Mouse (Mus musculus): ENCODE data around the gene Ccser2. TPM values are rescaled to one million over a fixed set of nuclear protein-coding genes. Genes with fewer than 3 reads are reported as not detected.

Gene Ccser2
- total RNA-seq, 2 experiments from 2014 or later, result 63.3 to 72.8 TPM

- no peak for DNase-seq (ENCODE audit: low spot score)
These were observed 98.3 kb downstream of the Ccser2 start for GRCm38 (mm10) chr14:36870257-36870656.

- no peak for DNase-seq (ENCODE audit: low spot score)
These were observed 99.7 kb downstream of the Ccser2 start for GRCm38 (mm10) chr14:36868769-36869362.

- peak; percentile 73 for DNase-seq (ENCODE audit: low spot score)
These were observed 101.4 kb downstream of the Ccser2 start for GRCm38 (mm10) chr14:36866966-36867700.

GRCm38 (mm10) chr14:36863877-36864489, 104.6 kb downstream of the Ccser2 start:
- DNase-seq (ENCODE audit: low spot score), result peak; percentile 85

GRCm38 (mm10) chr14:36862387-36862786, 106.2 kb downstream of the Ccser2 start:
- peak; percentile 28 for DNase-seq (ENCODE audit: low spot score)

- no peak for DNase-seq (ENCODE audit: low spot score)
These were observed 109.6 kb downstream of the Ccser2 start for GRCm38 (mm10) chr14:36858932-36859331.

- no peak for DNase-seq (ENCODE audit: low spot score)
These were observed 115.6 kb downstream of the Ccser2 start for GRCm38 (mm10) chr14:36852972-36853371.

GRCm38 (mm10) chr14:36848860-36849259, 119.7 kb downstream of the Ccser2 start:
- DNase-seq (ENCODE audit: low spot score), result no peak

Other genes with a start within 250 kb of the Ccser2 start
- not detected for gene Rgr, start 80.2 kb upstream of the Ccser2 start, total RNA-seq (2021)
- not detected for gene Lrit1, start 86.1 kb upstream of the Ccser2 start, total RNA-seq (2021)
- gene Lrit2, start 99.2 kb upstream of the Ccser2 start, total RNA-seq (2021), result not detected
- not detected for gene Cdhr1, start 129.6 kb upstream of the Ccser2 start, total RNA-seq (2021)
- 1 to 10 TPM in 1 of 2 experiments, under 1 TPM in 1; 0.34 to 1.0 TPM for gene 2610528A11Rik, start 145.2 kb upstream of the Ccser2 start, total RNA-seq (2021)
- gene Ghitm, start 166.5 kb upstream of the Ccser2 start, total RNA-seq (2021), result 100 to 1,000 TPM; 422 to 501 TPM